Mouse (Mus musculus): ENCODE measurements around the gene Pcx.

Gene Pcx

DNA sequence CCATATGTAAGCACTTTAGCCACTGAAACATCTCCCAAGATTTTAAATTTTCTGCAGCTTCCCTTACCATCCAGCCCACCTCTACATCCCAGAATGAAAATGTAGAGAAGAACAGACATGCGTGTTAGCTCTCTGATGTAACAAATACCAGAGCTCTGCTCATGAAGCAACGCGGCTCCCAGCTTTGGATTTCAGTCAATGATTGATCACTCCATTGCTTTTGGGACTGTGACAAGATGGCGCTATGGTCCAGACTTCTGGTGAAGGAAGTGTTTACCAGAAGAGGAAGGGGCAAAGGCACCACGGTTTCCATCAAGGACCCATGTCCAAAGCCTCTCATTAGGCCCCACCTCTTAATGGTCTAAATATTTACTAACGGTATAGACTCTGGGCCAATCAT lies 35.6 kb downstream of the Pcx start:
- intact Hi-C loops (cut with DNase I), result no loop called here

DNA sequence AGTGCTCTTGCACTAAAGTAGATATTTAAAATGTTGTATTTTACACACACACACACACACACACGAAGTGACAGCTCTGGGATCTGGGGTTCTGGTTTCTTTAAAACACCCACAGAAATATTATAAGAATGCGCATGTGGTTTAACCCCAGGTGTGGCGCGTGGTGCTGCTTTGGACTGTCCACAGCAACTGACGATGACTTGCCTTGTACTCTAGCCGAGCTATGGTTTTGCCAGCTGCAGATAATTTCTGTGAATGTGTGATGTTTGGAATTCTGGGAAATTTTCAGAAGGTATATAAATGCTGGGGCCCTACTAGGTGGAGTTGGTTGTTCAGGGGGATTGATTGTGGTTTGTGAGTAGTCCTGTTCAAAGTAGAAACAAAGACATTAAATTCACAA lies 37.5 kb downstream of the Pcx start:
- intact Hi-C loops (cut with DNase I), result no loop called here

DNA sequence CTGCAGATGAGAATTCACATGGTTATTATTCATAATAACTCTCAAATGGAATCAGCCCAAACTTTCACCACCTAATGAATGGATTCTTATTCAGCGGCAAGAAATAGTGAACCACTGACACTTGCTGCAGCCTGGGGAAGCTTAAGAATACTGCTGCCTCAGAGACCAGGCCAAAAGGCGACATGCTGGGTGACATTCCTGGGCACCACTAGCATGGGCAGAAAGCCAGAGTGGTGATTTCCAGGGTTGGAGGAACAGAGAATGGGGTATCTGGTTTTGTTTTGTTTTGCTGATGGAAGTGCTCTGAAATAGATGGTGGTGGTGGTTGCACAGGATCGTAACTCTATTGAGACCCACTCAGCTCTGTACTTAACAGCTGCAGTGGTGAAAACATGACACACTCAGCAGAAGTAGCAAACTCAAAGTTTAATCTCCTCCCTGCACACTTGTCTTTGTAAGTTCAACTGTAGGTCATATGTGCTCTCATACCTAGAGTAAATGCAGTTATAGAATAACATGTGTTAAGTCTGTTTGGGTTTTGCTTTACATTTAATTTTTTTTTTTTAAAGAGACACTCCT lies 38.1 kb downstream of the Pcx start:
- intact Hi-C loops (cut with DNase I), result no loop called here

DNA sequence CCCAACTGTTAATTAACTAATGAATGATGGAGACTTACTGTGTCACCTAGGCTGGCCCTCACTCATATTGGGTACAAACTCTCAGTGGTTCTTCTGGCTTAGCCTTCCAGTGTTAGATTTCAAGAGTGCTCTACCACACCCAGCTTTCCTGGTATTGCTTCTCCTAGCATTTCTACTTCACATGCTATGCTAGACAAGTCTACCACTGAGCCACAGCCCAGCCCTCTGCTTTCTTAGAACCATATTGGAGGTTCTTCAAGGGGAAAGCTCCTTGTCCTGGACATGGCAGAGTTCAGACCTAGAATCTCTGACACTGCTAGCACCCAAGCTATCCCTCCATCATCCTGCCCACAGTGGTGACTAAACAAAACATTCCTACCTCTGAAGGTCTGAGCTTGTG lies 44.0 kb downstream of the Pcx start:
- intact Hi-C loops (cut with DNase I), result no loop called here

DNA sequence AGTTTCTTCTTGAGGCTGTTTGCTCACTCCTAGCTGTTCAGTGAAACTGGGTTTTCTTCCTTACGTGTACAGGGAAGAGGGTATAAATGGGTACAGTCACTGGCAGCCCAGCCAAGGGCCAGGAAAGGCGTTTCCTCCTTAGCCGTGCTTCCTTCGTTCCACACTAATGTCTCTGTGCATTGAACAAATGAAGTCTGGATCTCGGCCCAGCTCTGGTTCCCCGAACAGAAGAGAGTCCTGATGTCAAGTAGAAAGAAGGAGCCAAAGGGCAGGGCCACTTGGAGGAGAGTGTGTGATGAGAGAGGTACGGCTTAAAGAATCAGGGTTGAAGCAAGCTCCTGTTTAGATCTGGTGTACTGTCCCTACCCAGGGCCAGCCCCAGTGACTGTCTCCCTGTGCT lies 44.8 kb downstream of the Pcx start:
- intact Hi-C loops (cut with DNase I), result loop anchor here (5.0 kb wide), 1 partner anchor 43 kb away; the partner anchor contains the start of gene Pcx

DNA sequence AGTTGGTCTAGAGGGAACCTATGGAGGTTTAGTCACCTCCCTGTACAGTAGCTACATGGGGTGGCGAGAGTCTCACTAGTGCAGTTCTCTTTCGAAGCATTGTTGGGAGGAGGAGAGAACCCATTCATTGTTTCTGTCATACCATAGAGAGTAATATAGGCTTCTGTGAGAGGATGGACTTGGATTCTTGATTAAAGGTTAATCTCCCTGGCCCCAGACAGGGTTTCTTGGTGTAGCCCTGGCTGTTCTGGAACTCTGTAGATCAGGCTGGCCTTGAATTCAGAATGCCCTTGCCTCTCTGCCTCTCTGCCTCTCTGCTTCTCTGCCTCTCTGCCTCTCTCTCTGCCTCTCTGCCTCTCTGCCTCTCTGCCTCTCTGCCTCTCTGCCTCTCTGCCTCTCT lies 46.5 kb downstream of the Pcx start:
- intact Hi-C loops (cut with DNase I), result loop anchor here (5.0 kb wide), 1 partner anchor 44 kb away; the partner anchor contains the start of gene Pcx

DNA sequence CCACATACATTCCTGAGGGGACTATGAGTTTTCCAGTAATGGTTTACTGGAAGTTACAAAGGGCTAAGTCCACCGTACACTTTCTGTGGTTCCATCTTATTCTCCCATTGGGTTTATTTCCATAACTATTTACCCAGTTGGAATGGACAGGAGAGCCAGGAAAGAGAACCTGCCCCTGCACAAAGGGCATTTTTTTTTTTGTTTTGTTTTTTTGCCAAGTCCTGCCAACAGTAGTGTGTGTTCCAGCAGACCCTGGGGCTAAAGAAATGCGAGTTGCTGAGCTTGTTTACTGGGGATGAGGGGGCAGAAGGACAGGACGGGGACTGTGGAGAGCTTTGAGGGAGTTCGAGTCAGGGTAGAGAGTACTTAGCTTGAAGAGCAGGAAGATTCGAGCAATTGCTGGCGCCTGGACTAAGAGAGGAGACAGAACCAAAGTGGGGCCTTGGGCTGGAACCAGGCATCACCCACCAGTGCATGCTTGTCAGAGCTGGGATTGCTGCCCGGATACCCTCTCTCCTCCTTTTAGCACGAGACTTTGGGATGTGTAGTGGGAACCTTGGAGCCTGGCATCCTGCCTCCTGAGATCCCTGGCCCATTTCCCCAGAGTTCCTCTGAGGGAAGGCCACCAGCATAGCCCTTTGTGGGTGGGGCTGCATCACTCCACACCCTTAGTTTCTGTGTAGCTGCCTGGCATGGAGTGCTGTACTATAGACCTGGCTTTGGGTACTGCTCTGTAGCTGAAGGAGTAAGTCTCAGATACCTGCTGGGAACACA lies 47.7 kb downstream of the Pcx start:
- intact Hi-C loops (cut with DNase I), result loop anchor here (5.0 kb wide), 1 partner anchor 46 kb away; the partner anchor contains the start of gene Pcx

DNA sequence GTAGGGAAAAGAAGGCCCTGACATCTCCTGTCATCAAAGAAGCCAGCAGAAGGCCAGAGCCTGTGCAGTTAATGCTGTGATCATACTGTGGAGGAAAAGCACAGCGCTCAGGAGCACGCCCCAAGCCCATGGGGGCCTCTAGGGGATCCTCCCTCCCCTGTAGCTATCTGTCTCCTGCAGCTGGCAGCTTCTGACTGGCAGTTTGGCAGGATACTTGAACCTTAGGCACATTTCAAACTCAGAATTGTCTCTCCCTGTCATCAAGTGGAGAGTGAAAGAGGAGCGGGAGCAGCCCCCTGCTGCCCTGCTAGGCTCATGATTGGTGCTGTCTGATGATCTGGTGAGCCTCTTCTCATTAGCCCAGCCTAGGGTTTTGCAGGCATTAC lies 48.3 kb downstream of the Pcx start:
- intact Hi-C loops (cut with DNase I), result loop anchor here (5.0 kb wide), 1 partner anchor 46 kb away; the partner anchor contains the start of gene Pcx

DNA sequence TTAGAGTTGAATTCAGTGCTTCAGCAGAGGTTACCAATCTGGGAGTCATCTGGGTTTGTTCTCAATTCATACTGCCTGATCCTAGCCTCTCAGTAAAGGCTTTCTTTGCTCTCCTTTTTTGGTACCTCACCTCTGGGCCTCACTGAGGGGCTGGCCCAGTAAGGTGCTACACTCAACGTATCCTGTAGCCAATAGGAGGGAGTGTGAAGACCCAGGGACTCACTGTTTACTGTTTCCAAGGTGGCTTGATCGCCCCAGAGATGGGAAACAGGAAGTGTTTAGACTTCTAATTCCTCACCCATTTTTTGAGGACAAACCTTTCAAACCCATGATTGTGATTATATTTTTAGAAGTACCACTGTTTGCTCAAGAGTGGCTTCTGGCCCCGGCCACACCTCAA lies 48.7 kb downstream of the Pcx start:
- intact Hi-C loops (cut with DNase I), result loop anchor here (5.0 kb wide), 1 partner anchor 47 kb away; the partner anchor contains the start of gene Pcx

DNA sequence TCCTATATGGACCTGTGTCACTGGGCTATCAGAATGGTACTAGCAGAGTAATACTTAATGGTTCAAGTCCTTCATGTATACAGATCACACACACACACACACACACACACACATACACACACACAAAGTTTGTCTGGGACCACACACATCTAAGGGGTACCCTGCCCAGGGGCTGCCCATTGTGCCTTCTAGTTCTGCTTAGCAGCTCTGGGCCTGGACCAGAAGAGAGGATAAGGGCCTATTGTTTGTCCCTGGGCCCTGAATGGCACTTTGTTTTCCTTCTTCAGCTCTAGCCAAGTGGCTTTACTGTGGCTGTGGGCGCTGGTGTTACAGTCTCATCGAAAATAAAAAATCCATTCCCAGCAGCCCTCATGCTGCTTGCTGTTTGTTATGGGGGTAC lies 49.3 kb downstream of the Pcx start:
- intact Hi-C loops (cut with DNase I), result loop anchor here (5.0 kb wide), 1 partner anchor 47 kb away; the partner anchor contains the start of gene Pcx

DNA sequence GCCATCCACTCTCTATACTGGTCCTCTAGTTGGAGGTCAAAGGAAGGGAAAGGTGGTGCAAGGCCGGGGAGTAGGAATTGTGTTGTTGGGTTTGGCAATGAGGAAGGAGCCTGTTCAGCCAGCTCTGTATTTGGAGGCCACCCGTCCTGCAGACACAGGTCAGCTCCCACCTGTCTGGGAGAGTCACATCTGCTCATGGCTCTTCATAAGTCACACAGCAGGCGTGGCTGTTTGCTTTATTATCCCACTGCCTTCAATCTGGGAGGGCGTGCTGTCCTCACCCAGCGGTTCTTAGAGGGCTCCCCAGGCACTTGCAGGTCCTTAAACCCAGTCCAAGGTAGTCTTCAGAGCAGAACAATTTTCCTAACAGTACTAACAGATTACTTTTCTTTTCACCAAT lies 49.9 kb downstream of the Pcx start:
- intact Hi-C loops (cut with DNase I), result no loop called here

DNA sequence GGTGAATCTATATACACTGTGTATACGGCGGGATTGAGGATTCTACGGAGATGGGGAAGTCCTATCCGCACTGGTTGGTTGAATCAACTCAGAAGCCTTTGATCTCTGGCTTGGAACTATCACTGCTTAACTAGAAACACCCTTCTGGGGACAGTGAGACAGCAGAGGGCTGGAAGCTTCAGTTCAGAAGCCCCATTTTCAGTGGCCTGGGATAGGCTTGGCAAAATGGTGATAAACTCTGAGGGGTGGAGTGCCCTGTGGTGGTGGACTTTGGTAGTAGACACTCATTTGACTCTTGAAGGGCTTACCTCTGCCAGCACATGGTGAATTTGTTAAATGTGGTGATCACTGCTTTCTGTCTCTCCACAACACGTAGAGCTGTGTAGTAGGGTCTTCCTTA lies 55.4 kb downstream of the Pcx start:
- intact Hi-C loops (cut with DNase I), result loop anchor here (5.0 kb wide), 1 partner anchor 38 kb away; no protein-coding TSS in a partner anchor

DNA sequence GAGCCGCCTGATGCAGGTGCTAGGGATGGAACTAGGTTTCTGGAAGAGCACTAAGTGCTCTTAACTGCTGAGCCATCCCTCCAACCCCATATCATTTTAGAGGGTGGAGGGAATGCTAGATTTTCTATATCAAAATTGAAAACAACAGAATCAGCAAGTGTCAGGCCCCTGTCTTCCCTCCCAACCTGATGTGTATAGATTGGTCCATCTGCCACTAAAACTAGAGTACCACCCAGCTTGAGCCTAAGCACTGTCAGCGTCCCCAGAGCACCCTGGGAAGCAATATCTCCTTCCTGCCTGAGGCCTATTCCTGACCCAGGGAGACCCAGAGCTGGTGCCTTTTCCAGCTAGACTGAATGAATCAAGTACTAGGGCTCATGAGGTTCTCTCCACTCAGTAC lies 56.6 kb downstream of the Pcx start:
- intact Hi-C loops (cut with DNase I), result loop anchor here (5.0 kb wide), 1 partner anchor 40 kb away; no protein-coding TSS in a partner anchor

DNA sequence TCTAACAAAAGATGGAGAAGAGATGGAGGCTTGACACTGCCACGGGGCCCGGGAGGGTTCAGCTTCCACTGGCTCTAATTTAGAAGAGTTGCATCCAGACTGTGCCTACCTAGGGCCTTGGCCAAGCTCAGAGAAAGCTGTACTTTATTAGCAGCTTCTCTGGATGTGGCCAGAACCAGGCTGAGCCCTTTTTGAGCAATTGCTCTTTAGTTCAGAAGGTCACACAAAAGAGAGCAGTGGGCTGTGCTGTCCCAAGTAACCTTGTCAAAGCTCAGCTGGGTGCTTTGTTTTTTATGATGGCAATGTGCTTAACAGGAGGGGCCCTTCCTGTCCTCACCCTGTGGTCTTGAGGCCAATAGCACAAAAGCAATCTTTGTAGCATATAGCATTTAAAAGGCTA lies 57.4 kb downstream of the Pcx start:
- intact Hi-C loops (cut with DNase I), result loop anchor here (5.0 kb wide), 1 partner anchor 40 kb away; no protein-coding TSS in a partner anchor

DNA sequence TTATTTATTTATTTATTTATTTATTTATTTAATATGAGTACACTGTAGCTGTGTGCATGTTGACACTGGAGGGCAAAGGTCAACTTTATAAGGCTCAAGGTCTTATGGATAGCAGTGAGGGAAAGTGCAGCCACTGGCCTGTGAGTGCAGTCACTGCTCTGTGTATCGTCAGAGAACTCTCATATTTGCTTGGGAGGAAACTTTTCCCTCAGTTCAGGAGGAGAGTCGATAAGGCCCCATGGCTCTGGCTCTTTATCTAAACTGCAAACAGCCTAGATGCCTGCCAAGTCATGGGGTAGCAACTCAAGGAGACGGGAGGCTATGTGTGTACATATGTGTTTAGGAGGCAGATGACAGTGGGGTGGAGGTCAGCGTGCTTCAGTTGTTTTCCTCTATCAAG lies 58.6 kb downstream of the Pcx start:
- intact Hi-C loops (cut with DNase I), result loop anchor here (5.0 kb wide), 1 partner anchor 42 kb away; no protein-coding TSS in a partner anchor

DNA sequence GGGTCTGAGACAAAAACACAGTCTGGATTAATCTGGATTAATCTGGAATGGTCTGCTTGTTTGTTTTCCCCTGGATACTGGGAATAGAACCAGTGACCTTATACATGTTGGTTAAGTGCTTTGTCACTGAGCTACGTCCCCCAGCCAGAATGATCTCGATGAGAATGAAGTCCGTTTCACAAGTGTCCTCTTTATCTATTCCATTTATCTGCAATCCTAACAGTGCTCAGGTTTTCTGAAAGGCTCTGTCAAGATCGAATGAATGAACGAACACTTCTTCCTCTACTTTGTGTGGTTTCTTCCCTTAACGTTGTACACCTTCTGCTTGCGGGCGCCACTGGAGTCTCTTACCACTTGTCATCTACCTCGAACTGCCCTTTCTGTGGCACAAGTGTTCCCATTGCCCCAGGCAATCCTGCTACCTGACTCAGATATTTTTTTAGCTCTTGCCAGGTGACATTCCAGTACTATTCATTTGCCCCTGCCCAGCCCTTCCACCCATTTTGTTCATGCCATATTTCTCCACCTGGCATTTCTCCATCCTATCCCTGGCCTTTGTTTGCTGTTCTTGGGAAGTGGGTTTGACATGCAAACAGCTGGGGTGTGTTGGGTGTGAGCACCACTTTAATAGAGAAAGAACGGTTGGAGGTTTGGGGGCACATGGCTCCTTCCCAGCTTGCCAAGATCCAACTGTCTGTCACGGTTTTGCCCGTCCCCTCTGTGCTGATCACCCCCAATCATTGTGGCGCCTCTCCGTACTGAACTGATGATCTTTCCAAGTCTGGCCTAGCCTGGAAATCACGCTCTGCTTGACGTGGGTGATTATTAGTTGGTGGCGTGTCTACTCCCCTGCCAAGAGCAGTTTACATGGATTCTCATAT lies 59.3 kb downstream of the Pcx start:
- intact Hi-C loops (cut with DNase I), result loop anchor here (5.0 kb wide), 2 partner anchors 42 to 62 kb away; no protein-coding TSS in a partner anchor

DNA sequence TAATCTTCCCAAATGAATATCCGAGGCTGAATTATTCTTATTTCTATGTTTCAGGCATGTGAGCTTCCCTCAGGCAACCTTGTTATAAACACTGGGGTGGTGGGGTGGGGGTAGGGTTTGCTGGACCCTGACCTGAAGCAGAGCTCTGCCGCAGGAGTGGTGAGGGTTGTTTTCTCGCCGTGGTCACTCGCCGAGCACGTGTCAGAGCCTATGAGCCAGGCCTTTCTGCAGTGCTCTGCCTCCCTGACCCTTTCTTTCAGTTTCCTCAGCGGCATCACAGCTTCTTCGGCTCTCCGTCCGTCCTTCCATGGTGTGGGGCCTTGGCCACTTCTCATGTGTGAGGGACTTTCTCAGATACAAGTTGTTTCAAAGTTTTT lies 60.0 kb downstream of the Pcx start:
- intact Hi-C loops (cut with DNase I), result loop anchor here (5.0 kb wide), 1 partner anchor 63 kb away; no protein-coding TSS in a partner anchor

DNA sequence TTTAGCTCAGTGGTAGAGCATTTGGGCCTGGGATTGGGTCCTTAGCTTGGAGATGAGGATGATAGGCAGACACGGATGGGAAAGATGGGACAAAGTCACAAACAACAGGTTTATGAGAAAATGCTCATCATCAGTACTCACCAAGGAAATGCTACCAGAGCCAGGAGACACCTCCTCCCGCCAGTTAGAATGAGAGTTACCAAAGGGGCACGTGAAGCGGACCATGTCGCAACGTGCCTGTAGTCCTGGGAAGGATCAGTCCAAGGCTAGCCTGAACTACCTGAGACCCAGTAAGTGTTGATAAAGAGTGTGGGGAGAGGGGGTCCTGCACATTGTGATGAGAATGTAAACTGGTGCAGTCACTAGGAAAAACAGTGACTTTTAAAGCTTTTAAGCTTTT lies 60.5 kb downstream of the Pcx start:
- intact Hi-C loops (cut with DNase I), result loop anchor here (5.0 kb wide), 1 partner anchor 64 kb away; no protein-coding TSS in a partner anchor

DNA sequence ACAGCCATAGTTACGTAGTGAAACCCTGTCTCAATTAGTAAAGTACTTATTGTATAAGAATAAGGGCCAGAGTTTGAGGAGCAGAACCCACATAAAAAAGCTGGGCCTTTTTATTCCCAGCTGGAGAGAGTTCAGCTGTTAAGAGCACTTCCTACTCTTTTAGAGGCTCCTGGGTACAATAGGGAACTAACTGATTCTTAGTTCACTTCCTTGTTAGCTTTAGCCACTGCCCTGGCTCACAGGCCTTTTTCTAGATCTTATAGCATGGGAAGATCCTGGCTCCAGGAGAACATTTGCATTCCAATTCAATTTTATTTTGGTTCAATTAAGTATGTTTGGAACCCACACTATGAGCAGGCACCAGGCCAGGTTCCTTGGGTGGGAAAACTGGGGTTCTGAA lies 61.4 kb downstream of the Pcx start:
- intact Hi-C loops (cut with DNase I), result loop anchor here (5.0 kb wide), 1 partner anchor 64 kb away; no protein-coding TSS in a partner anchor

DNA sequence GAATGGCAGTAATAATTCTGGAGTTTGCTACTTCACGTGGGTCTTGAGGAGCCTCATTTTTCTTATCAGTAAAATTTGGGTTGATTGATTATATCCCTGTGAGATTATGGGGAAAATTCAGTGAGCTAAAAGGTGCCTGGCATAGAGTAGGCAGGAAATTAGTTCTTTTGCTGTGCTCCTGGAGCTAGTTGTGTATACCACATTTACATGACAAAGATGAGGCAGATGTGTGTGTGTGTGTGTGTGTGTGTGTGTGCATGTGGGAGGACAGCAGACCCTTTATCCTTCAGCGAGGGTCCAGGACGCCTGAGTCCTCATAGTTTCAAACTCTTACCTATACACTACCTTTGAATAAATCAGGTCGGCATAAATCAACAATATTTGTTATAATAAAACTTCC lies 61.8 kb downstream of the Pcx start:
- intact Hi-C loops (cut with DNase I), result loop anchor here (5.0 kb wide), 1 partner anchor 65 kb away; no protein-coding TSS in a partner anchor

DNA sequence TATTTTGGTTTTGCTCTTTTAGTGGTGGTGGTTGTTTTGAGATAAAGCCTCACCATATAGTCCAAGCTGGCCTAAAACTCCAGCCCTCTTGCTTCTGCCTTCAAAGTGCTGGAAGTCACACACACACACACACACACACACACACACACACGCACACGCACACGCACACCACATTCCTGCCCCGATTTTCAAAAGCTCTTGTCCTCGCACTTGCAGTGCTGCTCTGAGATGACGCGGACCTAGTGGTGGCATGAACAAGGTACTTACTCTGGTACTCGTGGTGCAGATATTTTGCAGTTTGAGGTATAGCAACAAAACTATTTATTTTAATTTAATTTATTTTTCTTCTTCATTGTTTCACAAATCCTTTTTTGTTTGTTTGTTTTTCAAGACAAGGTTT lies 62.2 kb downstream of the Pcx start:
- intact Hi-C loops (cut with DNase I), result loop anchor here (5.0 kb wide), 1 partner anchor 65 kb away; no protein-coding TSS in a partner anchor
